Mouse (Mus musculus): ENCODE results near the gene Fbln2.
A peak's percentile ranks its signal among the peaks of the same experiment; 100 is the strongest.

Gene Fbln2

DNA sequence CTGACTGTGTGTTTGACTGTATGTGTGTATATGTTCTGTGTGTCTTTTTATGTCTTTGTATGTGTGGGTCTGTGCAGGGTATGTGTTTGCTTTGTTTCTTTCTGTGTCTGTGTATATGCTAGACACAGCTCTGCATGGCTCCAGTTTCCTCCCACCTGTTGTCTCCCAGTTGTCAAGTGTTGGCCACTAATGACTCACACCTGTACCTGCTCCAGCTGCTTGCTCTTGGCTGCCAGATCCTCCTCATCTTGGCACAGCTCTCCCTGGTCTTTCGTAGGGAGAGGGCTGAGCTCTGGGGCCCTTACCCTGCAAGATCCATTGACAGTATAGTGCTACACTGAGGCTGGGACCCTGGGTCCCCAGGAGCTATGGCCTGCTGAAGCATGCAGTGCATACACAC is 13.8 kb downstream of the Fbln2 start:
- no peak for DNase-seq (ENCODE audit: extremely low spot score, low read depth, low spot score)

DNA sequence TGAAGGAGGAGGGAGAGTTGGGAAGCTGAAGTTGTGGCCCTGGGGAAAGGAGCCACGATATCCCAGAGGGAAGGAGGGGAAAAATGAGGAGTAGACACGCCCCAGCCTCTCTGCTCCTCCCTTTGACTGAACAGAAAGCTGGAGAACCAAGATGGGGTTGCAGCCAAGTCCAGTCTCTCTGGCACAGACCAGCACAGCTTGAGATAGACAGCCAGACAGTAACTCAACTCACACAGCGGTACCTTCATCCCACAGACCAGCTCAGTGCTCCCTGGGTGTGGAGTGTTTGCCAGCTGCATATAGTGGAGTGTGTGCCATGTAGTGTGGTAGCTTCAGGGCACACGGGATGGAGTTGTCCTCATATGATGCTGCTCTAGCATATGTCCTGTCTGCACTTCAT is 16.7 kb downstream of the Fbln2 start:
- DNase-seq (ENCODE audit: extremely low spot score, low read depth, low spot score) = no peak

- no peak for DNase-seq (ENCODE audit: extremely low spot score, low read depth, low spot score)
Observed at GRCm38 (mm10) chr6:91231000-91231399, 18.7 kb downstream of the Fbln2 start.

DNA sequence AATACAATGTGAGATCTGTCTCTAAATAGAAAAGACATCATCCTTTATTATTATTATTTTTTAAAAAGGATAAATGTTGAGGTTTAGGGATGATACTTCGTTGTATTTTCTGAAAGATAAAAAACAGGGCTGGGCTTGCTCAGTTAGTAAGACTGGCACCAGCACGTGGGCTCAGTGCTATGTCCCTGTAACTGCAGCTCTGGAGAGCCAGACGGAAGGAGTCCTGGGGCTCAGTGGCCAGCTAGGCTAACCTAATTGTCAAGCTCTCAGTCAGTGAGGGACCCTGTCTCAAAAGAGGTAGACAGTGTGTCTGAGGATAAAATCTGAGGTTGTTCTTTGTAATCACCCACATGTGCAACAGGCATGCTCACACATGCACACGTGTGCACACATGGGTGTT is 19.3 kb downstream of the Fbln2 start:
- DNase-seq (ENCODE audit: extremely low spot score, low read depth, low spot score) = no peak

GRCm38 (mm10) chr6:91233011-91233410 is 20.8 kb downstream of the Fbln2 start:
- no peak for DNase-seq (ENCODE audit: extremely low spot score, low read depth, low spot score)

DNA sequence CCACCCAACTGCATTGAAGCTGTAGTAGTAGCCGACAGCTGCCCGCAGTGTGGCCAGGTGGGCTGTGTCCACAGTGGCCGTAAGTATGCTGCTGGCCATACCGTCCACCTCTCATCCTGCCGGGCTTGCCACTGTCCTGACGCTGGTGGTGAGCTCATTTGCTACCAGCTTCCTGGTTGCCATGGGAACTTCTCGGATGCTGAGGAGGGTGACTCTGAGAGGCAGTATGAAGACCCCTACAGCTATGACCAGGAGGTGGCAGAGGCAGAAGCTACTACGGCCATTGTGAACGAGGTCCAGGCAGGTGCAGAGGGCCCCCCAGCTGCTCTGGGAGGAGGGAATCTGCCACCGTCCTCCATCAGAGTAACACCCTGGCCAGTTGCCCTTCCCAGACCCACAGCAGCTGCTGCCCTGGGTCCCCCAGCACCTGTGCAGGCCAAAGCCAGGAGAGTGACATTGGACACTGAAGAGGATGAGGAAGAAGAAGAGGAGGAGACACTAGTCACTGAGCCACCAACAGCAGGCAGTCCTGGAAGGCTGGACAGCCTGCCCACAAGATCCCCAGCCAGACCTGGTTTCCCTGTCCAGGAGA is 21.3 kb downstream of the Fbln2 start:
- no peak for DNase-seq (ENCODE audit: extremely low spot score, low read depth, low spot score)

GRCm38 (mm10) chr6:91236006-91236405 is 23.8 kb downstream of the Fbln2 start:
- DNase-seq (ENCODE audit: extremely low spot score, low read depth, low spot score) = no peak

DNA sequence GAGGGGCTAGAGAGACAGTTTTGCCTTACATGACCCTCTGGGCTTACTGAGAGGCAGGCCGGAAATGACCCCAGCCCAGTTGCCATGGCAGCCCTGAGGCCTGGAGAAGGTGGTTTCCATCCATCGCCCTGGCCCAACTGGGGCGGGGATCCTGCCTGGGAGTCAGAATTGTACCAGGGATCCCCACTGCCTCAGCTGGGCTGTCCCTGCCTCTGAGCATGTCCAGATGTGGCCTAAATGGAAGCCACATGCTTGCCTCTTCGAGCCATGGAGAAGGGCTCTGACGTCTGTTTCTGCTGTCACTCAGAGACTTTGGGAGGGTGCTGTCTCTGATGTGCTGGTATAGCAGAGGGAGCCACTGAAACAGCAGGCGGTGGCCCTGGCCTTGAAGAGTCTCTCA is 24.2 kb downstream of the Fbln2 start:
- peak; percentile 50 for DNase-seq (ENCODE audit: extremely low spot score, low read depth, low spot score)

- no peak for DNase-seq (ENCODE audit: extremely low spot score, low read depth, low spot score)
Observed at GRCm38 (mm10) chr6:91237273-91237672, 25.0 kb downstream of the Fbln2 start.

- DNase-seq (ENCODE audit: extremely low spot score, low read depth, low spot score) = no peak
Observed at GRCm38 (mm10) chr6:91240537-91240936, 28.3 kb downstream of the Fbln2 start.

DNA sequence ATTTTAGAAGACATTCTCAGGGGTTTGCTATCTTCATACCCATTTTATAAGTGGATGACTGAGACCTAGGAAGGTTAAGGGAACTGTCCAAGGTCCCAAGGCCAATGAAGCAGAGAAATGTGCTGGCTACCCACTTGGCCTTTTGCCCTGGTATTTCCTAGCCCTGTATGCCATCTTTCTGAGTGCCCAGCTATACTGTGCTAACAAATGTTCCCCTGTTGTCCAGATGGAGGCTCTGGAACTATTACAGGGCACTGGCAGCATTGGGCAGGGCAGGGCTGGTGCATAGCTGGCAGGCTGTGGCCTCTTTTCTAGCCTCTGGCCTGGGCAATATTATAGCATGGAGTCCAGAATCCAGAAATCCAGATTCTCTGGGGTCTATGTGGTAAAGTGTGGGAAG is 28.7 kb downstream of the Fbln2 start:
- no peak for DNase-seq (ENCODE audit: extremely low spot score, low read depth, low spot score)

DNA sequence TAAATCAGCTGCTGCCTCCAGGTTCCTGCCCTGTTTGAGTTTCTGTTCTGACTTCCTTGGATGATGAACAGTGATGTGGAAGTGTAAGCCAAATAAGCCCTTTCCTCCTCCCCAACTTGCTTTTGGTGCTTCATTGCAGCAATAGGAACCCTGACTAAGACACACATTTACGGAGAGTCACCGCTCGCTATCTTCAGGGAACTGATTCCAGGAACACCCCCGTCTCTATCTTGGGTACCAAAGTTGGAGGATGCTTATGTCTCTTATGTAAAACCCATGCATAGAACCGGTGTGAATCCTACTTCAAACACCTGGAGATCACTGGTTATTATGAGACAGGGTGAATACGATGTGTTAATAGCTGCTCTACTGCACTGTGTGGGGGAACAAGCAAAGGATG is 31.1 kb downstream of the Fbln2 start:
- DNase-seq (ENCODE audit: extremely low spot score, low read depth, low spot score) = no peak

GRCm38 (mm10) chr6:91244331-91244730 is 32.1 kb downstream of the Fbln2 start:
- no peak for DNase-seq (ENCODE audit: extremely low spot score, low read depth, low spot score)

GRCm38 (mm10) chr6:91245331-91245730 is 33.1 kb downstream of the Fbln2 start:
- no peak for DNase-seq (ENCODE audit: extremely low spot score, low read depth, low spot score)

DNA sequence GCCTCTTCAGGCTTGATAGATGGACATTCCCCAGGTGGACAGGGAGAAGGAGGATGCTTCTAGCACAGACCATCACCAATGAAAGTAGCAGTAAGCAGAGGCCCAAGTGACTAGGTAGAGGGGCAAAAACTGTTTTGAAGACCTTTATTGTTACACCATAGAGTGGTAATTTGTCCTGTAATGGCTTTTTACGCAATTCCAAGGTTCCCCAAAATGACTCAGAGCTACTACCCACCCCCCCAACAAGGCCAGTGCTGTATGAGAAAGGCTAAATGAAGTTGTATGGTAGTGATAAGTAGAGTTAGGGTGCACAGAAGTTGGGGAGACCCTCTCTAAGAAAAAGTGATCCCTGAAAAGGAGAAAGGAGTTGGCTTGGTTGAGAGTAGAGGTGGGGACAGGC is 35.1 kb downstream of the Fbln2 start:
- DNase-seq (ENCODE audit: extremely low spot score, low read depth, low spot score) = no peak

DNA sequence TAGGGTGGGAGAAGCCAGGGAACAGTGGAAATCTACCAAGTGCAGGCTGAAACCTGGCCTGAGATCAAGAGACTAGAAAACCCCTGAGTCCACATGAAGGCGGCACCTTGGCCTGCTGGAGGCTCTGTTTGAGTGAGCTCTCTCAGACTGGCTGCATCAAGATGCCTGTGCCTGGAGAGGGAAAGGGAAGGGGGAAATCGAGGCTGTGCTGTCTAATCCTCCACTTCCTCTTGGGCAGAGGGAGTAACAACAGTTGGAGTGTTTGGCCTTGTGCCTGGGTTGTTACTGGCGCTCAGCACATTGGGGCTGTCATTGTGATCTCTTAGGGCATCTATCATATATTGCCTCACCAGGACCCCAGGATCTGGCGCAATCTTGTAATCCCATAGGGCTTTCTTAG is 36.4 kb downstream of the Fbln2 start:
- no peak for DNase-seq (ENCODE audit: extremely low spot score, low read depth, low spot score)

- no peak for DNase-seq (ENCODE audit: extremely low spot score, low read depth, low spot score)
Observed at GRCm38 (mm10) chr6:91249797-91250196, 37.5 kb downstream of the Fbln2 start.

GRCm38 (mm10) chr6:91259440-91260120 is 47.3 kb downstream of the Fbln2 start:
- DNase-seq (ENCODE audit: extremely low spot score, low read depth, low spot score) = no peak

DNA sequence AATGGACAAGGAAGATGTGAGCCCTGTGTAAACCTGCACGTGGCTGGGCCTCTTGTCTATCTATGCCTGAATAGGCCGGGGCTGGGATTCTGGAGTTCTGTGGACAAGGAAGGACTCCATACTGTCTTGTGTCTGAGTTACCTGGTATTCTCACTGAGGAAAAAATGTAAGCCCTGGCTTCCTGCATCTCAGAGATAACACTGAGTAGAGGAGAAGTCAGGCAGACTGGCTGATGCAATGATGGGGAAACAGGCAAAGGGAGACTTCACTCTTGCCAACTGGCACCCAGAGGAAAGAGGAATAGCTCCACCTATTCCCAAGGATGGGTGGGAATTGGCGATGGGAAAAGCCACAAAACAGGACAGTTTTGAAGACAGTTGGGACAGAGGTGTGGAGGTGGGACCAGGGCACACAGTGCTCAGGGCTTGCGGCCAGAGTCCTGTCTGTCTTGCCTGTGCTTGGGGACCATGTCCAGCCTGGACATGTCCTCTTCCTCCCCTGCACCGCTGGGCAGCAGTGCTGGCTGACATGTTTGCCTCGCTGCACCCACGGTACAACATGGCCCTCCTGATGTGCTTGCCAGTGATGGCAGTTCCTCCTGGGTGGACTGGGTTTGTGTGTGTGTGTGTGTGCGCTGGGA is 48.2 kb downstream of the Fbln2 start:
- DNase-seq (ENCODE audit: extremely low spot score, low read depth, low spot score) = no peak

GRCm38 (mm10) chr6:91260987-91261367 is 48.7 kb downstream of the Fbln2 start:
- no peak for DNase-seq (ENCODE audit: extremely low spot score, low read depth, low spot score)

GRCm38 (mm10) chr6:91265616-91266015 is 53.4 kb downstream of the Fbln2 start:
- no peak for DNase-seq (ENCODE audit: extremely low spot score, low read depth, low spot score)

DNA sequence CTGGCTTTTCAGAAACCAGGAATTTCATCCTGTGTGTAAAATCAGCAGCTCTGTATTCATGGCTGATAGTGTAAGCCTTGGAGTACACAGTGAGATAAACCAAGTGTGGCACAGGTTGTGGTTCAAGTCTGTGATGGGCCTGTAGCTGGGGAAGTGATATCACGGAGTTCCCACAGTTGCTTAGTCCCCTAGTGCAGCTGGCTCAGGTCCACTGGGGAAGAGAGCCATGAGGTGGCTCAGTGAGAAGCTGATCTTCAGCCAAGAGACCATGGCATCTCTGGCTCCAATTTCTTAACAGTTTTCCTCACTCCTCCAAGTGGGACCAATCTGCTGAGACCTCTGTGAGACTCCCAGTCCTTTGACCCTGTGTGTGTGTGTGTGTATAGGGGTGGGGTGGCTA is 54.4 kb downstream of the Fbln2 start:
- no peak for DNase-seq (ENCODE audit: extremely low spot score, low read depth, low spot score)

GRCm38 (mm10) chr6:91268318-91268717 is 56.1 kb downstream of the Fbln2 start:
- no peak for DNase-seq (ENCODE audit: extremely low spot score, low read depth, low spot score)

All from hindlimb bud, embryonic 11.5 days (tissue).